Mouse (Mus musculus) urinary bladder, adult 18-20 months (tissue): ENCODE data around the gene Rph3al.

Experiments used
- DNase-seq, 2 experiments: peaks; one replicate each; pipeline ENCODE4 v3.0.0; 2022; ENCODE audit warnings: low spot score in 2 of 2, mixed read lengths in 2 of 2

The Rph3al gene

DNA sequence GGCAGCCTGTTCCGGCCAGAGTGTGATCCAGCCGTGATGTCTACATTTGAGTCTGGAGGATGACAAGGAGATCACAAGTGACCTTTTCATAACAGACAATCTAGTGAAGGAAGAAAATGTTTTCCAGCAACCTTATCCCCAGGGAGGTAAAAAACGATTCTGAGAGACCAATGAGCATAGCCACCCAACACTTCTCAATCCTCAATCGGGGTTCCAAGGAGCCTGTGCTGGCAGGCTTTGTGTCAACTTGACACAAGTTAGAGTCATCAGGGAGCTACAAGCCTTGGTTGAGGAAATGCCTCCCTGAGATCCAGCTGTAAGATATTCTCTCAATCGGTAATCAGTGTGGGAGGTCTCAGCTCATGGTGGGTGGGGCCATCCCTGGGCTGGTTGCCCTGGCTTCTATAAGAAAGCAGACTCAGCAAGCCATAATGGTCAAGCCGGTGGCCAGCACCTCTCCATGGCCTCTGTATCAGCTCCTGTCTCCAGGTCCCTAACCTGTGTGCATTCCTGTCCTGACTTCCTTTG, at the start of gene Rph3al:
Gene Rph3al (minus strand): TSS at position 51 of the 528 bp plus-strand sequence.
- peak in 1 of 2 experiments; percentile 18 for DNase-seq

DNA sequence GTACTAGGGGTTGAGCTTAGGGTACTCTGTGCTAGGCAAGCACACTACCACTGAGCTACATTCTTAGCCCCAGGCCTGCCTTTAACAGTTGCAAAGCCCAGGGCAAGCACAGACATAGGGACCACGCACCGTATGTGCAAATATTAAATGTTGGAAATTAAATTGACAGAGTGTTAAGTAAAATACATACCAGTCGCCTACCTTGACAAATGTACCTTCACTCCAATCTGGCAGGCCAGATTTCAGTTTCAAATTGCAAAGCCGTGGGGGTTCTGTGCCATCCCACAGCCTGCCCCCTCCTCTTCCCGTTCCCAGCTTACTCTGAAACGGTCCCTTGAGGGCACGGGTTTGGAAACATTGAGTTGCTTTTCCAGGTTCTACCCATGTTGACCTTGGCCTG, 47.7 kb upstream of the Rph3al start:
- DNase-seq: no peak

DNA sequence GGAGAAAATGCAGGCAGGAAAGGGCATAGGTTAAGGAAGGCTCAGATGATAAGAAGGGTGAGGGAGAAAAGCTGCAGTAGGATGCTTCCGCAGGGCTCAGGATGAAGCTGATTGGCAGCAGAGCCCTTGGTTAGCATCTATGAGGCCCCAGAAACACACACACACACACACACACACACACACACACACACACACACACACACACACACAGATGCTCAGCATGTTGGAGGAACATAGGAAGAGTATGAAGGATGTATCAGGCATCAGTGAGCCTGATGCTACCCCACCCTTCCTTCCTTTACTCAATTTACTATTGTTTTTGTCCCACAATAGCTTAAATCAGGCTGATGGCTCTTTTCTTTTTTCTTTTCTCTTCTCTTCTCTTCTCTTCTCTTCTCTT, 46.4 kb upstream of the Rph3al start:
- no peak for DNase-seq

DNA sequence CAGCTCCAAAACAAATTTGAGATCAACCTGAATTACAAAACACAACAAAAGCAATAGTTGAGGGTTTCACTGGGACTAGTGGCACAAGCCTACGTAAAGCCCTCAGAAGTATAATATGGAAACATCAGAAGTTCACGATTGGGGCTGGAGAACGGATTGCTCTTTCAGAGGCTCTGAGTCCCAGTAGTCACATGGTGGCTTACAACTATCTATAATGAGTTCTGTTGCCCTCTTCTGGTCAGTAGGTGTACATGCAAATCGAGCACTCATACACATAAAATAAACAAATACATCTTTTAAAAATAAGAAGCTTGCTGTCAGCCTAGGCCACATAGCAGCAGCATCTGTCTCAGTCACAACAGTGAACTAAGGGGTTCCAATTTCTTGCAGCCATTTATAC, 45.0 kb upstream of the Rph3al start:
- DNase-seq: no peak

DNA sequence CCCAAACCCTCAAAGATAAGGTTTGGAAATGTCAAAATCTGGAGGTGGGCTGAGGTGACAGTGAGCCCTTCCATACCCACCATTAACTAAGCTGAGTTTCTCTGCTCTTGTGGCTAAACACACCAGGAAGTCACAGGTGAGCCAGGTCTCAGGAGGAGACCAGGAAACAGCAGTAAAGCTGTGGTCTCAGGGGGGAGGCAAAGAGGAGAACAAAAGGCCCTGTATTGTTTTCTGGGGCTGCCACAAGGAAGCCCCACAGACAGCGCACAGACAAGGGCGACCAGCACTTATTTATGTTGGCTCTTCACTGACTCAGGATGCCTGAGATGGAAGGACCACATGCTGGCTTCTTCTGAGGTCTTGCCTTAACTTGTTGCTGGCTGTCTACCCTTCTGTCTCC, 42.2 kb upstream of the Rph3al start:
- no peak for DNase-seq

DNA sequence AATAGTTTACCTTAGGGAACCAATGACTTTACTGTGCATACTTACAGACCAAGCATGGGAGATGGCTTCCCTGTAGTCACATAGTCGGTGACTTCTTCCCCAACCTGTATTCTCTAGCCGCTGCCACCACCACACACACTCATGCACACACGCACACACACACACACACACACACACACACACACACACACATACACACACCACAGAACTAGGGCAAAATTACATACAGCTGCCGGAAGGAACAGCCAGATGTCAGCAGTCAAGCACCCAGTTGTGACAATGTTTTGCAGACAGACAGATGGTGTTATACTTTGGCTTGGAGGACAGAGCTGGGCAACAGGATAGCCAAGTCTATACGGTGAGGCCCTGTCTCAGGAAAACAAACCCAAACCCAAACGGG, 39.8 kb upstream of the Rph3al start:
- DNase-seq: no peak

DNA sequence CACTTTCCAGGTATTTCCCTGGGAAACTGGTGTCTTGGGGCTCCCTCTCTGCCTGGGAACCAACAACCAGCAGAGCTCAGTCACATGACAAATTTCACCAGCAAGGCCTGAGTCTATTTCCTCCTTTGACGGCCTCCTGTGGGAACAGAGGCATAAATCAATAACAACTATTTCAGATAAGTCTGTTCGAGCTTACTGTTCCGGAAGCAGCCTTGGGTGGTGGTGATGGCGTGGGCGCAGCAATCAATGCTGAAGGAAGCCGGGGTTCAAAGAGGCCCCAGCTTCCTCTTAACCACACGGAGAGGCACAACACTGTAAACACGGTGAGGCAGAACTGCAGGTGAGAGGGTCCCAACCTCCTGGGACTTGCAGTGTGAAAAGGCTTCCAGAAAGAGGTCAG, 38.5 kb upstream of the Rph3al start:
- DNase-seq: peak in 1 of 2 experiments; percentile 2

DNA sequence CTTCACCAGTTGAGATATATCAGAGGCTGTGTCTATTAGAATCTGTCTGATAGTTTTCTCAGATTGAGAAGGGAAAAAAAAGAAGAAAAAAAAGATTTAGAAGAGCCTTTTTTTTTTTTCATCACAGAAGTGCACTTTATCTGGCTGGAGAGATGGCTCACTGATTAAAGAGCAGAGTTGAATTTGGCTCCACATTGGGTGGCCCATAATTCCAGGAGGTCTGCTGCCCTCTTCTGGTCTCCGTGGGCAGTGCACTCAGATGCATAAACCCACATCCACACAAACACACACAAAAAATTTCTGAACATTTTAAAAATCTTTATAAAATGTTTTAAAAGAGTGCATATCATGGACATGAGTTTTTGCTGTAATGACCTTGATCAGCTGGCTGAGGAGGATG, 35.8 kb upstream of the Rph3al start:
- no peak for DNase-seq

DNA sequence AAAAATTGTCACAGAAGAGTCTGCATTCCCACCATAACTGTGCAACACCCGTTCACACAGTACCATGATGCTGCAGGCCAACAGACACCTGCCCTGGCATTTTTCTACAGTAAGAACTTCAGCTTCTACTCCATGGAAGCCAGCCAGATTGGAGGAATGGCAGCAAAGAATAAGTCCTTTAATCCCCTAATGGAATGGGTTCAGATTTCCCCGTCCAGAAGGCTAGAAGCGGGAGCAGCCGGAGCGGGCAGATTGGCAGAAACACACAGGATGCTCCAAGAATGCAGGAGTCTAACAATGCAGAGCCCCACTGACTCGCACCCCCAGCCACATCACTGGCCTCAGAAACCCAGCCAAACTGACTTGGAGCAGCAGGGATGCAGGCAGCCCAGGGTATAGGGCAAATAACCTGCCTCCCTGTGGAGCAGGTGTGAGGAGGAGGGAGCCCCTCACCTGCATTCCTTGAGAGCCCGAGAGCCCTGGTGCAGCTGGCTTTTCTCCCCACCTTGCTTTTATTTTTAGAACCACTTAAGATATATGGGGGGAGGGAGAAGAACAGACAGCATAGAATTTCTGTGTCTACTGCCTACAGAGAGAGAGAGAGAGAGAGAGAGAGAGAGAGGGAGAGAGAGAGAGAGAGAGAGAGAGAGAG, 34.8 kb upstream of the Rph3al start:
- DNase-seq: no peak

DNA sequence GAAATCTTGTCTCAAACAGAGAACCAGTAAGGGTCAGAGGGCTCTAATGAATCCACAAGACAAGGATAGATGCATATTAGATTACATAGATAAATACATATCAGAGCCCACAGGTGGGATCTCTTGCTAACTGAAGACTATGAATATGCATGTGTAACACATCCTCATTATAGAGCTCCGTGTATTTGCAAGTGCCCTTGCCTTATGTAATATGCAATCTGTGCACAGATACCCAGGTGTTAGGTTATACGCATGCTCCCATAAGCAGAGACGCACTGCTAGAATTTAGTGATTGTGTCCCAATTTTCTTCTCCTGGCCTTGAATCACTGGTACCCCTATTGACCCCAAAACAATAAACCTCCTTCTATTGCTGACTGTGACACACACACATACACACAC, 34.0 kb upstream of the Rph3al start:
- no peak for DNase-seq

DNA sequence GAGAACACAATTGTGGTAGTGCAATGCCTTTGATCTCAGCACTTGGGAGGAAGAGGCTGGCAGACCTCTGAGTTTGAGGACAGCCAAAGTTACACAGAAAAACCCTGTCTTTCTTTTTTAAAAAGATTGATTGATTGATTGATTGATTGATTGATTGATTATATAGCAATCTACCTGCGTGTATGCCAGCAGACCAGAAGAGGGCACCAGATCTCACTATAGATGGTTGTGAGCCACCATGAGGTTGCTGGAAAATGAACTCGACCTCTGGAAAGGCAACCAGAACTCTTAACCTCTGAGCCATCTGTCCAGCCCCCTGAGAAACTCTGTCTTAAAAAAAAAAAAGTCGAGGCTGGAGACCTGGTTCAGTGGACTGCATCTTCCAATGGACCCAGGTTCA, 32.4 kb upstream of the Rph3al start:
- DNase-seq: no peak

DNA sequence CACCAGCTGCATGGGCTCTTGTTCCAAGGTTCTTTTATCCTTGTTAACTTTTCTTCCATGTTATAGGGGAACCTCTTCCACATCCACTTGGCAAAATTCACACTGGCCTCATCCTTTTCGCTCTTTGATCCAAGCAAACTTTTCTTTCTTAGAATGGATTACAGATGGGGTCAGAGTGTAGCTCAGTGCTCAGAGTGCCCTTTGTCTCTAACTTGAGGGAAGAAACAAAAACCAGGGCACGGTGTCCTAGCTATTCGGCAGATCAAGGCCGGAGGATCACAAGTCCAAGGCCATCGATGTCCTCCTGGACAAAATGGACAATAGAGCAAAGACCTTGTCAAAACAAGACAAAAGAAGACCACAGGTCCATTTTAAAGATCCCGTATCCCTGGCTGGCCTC, 30.5 kb upstream of the Rph3al start:
- DNase-seq: no peak

DNA sequence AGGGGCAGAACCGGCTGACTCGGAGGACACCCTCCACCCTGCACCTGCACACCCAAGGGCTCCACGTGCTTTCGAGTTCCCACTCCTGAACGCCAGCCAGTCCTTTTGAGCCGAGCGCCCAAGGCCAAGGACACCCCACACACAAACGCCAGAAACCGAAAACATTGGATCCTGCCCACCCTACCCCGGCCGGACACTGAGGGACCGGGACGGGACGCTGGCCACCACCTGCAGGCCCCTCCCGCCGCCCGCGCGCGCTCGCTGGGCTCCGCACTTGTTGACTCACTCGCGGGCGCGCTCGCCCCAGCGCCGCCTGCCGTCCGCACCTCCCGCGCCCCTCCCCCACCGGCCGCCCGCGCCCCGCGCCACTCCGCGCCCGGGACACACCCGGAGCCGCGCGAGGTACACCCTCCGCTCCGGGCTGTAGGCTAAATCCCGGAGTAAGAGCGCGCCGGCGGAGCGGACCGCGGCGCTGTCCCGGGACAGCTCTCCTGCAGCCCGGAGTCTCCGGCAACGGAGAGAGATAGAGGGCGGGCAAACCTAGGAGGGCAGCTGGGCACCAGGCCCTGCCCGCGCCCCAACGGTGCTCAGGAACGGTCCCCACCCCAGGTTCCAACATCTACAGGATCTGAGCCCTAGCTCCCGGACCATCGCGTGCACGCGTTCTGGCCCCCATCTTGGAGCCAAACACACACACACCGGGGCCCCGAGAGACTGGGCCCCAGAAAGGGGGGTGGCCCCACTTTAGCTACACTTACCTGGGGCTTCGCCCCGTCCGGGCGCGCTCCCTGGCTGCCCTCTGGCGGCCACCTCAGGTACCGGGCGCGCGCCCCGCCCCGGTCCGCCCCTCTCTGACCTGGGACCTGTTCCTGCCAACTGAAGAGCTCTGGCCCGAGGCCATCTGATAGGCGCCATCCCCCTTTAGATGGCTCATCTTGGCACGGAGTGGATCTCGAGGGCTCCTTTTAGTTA, 28.5 kb upstream of the Rph3al start:
- DNase-seq: peak; percentile 73 to 84

DNA sequence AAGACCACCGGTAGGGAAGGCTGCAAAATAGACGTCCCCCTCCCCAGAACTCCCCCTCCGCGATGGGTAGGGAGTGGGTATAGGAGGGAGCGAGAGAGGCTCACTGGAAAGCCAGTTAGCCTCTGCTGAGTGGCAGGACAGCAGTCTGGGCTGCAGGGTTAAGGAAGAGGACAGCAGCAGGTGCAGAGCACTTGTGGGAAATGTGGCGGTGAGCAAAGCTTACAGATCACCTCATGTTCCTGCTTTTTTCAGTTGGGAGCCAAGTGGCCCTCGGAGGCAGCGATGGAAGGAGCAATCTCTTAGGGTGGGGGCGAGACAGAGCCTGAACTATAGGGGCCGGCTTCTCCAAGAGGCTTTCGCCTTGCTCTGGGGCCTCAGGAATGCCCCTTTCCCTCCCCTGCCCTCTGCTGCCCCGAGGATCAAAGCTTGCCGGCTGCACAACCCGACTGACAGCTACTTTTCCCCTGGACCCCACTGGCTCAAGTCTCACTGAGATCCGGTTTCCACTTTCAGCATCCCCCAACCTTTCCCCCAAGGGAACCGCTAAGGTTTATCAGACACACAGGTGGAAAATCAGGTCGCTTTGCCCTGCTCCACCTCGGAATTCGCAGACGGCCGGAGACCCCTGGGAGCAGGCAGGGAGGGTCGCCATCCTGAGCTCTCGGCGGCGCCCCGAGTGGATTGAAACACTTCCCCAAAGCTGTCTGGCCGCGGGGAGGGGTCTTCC, 27.6 kb upstream of the Rph3al start:
- DNase-seq: no peak

DNA sequence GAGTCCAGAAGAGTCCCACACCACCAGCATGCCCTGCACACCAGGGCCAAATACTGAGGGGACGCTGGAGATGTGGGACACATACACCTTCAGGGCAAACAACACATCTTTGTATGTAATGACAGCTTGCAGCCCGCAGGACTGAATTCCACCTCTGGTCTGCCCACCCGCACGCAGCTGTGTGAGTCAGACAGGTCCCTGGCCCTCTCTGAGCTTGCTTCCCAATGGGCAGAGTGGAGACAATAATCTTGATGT, 26.2 kb upstream of the Rph3al start:
- no peak for DNase-seq

DNA sequence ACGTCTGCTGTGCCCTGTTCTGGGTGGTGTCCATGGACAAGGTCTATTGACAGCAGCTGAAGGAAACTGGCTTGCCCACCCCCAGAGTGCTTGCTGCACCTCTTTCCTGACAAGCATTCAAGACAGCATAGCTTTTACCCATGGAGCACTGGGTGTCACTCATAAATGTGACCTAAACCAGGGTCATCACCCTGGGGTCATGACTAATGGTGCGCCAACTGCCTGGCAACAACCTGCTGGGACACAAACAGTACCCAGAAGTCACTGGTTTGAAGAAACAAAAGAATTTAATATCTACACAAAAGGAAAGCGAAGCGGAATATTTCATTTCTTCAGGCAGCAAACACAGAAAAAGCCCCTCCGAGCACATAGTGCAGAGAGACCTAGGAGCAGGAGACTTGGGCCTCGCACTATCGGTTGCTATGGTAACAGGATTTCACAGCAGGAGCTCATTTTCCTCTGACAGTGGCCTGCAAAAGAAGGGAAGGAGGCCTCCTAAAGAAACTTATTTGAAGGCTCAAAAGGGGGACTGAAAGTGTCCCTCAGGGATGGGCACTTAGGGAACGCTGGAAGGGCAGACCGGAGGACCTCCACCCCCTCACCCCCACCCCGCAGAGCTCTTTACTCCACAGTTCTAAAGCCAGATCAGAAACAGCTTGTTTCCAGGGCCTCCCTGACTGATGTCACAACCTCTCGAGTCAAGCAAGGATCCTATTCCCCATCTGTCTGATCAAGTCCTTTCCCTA, 25.7 kb upstream of the Rph3al start:
- DNase-seq: no peak

DNA sequence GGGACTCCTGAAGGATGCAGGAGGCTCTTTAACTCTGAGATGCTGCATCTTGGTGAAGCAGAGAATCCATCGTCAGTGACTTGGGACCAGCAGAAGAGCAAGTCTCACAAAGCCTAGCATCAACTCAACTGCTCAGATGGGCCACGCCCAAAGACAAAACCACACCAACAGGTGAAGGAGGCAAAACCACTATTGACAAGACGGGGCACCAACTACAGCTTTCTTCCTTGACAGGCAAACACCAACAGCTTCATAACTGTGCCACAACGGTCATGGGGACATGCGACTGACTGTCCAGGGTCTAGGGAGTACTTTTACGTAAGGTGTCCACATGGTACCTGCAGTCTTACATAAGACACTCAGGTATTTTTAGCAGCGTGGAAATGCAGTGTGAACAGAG, 23.6 kb upstream of the Rph3al start:
- DNase-seq: no peak

DNA sequence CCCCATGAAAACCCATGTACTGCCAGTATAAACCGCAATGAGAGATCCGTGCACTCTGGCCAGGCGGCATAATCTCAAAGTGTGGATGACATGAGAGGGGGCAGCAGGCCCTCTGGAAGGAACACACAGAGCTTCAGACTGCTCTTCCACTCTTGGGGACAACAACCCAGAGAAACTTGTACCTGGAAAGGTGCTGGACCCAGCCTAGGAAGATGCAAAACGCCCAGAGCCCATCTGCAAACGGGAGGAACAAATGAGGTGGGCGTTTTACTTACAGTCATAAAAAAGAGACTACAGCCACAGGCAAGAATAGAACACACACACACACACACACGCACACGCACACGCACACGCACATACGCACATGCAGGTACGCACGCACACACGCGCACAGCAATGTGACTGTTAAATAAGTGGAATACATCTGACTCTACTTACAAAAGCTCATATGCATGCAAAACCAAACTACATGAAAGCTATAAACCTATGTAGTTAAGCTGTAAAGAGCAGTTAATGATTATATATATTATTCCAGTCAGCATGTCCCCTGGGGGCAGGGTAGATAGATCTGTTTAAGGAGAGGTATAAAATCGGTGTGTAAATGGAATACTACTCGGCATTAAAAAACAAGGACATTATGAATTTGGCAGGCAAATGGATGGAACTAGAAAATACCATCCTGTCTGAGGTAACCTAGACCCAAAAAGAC, 19.0 kb upstream of the Rph3al start:
- no peak for DNase-seq

DNA sequence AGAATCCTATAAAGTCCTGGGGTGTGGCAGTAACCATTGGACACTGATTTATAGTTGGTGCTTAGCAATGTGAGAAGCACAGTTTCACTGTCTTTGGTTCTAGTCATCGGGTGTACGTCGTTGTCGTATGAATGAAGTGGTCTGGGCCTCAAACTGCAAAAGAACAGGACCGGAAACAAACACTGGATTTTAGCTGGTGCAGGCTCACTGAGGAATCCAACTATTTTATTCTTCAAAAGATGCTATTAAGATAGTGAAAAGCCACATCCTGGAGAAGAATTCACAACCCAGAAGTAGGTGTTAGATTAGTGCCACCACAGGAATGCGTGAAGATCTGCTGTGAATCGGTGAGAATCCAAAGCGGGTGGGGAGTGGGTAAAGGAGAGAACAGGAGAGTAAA, 18.4 kb upstream of the Rph3al start:
- DNase-seq: no peak

DNA sequence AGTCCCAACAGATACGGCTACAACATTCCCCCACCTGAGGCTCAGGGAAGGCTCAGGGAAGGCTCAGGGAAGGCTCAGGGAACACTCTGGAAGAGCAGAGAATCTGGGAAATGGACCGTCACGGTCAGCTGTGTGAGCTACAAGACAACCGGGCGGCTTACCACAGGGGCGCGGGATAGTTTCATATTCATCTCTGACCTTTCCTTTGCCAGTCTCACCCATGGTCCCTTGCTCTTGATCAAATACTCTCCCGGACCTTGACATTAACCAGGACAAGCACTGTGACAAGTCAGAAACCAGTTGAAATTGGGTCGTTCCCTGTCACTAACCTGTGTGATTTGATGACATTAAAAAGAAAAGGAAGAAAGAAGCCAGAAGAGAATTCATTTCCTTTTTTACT, 16.7 kb upstream of the Rph3al start:
- no peak for DNase-seq

DNA sequence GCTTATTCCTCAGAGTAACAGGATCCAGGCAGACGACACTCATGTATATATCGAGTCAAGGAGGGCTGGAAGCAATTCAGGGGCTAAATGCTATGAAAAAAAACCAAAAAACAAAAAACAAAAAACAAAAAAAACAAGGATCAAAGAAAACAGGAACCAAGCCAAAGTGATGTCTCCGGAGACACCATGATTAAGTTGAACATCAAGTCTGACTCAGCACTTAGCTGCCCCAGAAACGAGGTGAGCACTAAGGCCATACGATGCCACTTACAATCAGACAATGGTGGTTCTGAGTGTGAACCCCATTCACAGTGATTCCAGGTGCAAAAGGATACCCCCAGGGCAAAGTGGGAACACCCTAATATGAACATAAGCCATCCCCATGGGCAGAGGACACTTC, 13.7 kb upstream of the Rph3al start:
- DNase-seq: no peak
